Mouse (Mus musculus) liver, adult 2 months (tissue): Measurements from ENCODE around the gene Lgr6.

Experiments used
- CTCF ChIP-seq: fragments of 200-500 bp; IDR thresholded peaks from 2 replicates; pipeline ENCODE4 v1.5.1; 2011; ENCODE audit warnings: low read depth, low read length, control low read depth
- POLR2A ChIP-seq: fragments of 200-500 bp; IDR thresholded peaks from 2 replicates; pipeline ENCODE4 v1.6.1; 2011; ENCODE audit warnings: low read length, control low read depth; ENCODE audit not compliant: insufficient read depth; ENCODE audit errors: extremely low read depth

- TF ChIP-seq CTCF (no peak), POLR2A (no peak)
Observed at GRCm38 (mm10) chr1:135100400-135100799, 4.7 kb downstream of the Lgr6 start.
